8 mouse cellular contexts compared by ENCODE assay signal in the genomic region with DNA sequence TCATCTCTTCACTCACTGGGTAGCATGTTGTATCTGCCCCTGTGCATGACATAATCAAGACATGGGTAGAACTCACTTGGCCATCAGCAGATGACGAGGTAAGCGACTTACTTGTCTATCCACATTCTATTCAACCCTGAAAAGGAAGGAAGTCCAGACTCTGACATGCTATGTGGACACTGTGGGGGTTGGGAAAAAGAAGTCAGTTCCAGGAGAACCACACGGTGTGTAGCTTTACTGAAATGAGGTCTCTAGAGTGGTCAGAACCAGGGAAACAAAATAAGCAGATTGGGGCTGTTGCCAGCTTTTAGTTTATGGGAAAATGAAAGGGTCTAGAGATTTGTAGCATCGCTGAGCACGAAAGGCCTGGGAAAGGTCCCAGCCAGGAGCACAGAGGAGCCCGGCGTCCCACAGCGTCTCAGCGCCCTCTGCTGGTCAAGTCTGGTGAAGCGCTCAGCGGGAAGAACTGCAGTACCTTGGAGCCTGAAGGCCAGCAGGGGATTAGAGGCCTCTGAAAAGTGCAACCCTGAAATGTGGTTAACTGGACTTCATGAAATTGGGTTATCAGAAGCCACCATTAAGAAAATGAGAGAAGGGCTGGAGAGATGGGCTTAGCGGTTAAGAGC. TPM values are rescaled to one million over a fixed set of nuclear protein-coding genes. Genes with fewer than 3 reads are reported as not detected.
DNase-seq lines count a peak whose midpoint lies in the region; ATAC-seq and TF ChIP-seq lines count a peak whose summit lies in the region.

No protein-coding gene starts in this region.

- WGBS in embryonic facial prominence, embryonic 10.5 days, result 9% methylated on average over 12 of the region's 12 CpGs
- 9% methylated on average over 12 of the region's 12 CpGs for WGBS in limb, embryonic 11.5 days
- WGBS in midbrain, embryonic 13.5 days, result 7% methylated on average over 12 of the region's 12 CpGs
- 10% methylated on average over 12 of the region's 12 CpGs for WGBS in small intestine, adult 2 months

- DNase-seq in 3134 (ENCODE audit: extremely low read depth, insufficient read length, low spot score), result peak; percentile 75
- DNase-seq in adrenal gland, postnatal 10 days, result peak; percentile 96
- DNase-seq in embryonic facial prominence, embryonic 10.5 days (ENCODE audit: low spot score), result peak; percentile 91
- peak; percentile 96 for DNase-seq in heart, adult 11 months
- DNase-seq in kidney, adult 11 months, result peak; percentile 78
- DNase-seq in limb, embryonic 11.5 days (ENCODE audit: low spot score), result peak; percentile 98

- H3K27me3 ChIP-seq in embryonic facial prominence, embryonic 10.5 days (replicated peaks; ENCODE audit: low read depth, poor library complexity, severe bottlenecking), result no peaks in the 10 kb centered on the region
- no peaks in the 10 kb centered on the region for H3K27me3 ChIP-seq in limb, embryonic 11.5 days (ENCODE audit: control insufficient read depth, insufficient read depth, low read length)
- H3K27me3 ChIP-seq in midbrain, embryonic 13.5 days, result no peaks in the 10 kb centered on the region
- H3K27me3 ChIP-seq in small intestine, adult 2 months (ENCODE audit: control insufficient read depth, insufficient read depth, low read length), result no peaks in the 10 kb centered on the region

- H3K4me2 ChIP-seq in limb, embryonic 11.5 days (ENCODE audit: low read depth, severe bottlenecking), result no peak overlapping the region
- H3K4me2 ChIP-seq in midbrain, embryonic 13.5 days (replicated peaks), result no peak overlapping the region

- H3K27ac ChIP-seq in embryonic facial prominence, embryonic 10.5 days (replicated peaks), result no peak overlapping the region
- H3K27ac ChIP-seq in limb, embryonic 11.5 days (replicated peaks; ENCODE audit: low read depth, low read length), result no peak overlapping the region
- H3K27ac ChIP-seq in midbrain, embryonic 13.5 days, result no peak overlapping the region
- no peak overlapping the region for H3K27ac ChIP-seq in small intestine, adult 2 months (ENCODE audit: insufficient read depth, low read depth, low read length)

- peak; percentile 91 for TF ChIP-seq CTCF in small intestine, adult 2 months (IDR thresholded peaks at IDR 0.05; ENCODE audit: extremely low read depth, insufficient read length, insufficient replicate concordance, low read depth, low read length)

- ATAC-seq in limb, embryonic 11.5 days (ENCODE audit: insufficient number of reproducible peaks, low FRiP score, low TSS enrichment, low read depth), result peak; percentile 21; the same call in 1 of the 2 replicates
- peak; percentile 75 for ATAC-seq in midbrain, embryonic 13.5 days

- H3K9me3 ChIP-seq in embryonic facial prominence, embryonic 10.5 days, result no peaks in the 10 kb centered on the region
- H3K9me3 ChIP-seq in limb, embryonic 11.5 days (ENCODE audit: control insufficient read depth, low read length), result no peaks in the 10 kb centered on the region
- H3K9me3 ChIP-seq in midbrain, embryonic 13.5 days, result no peaks in the 10 kb centered on the region

- peaks cover 7% of the 10 kb centered on the region; the same call in 1 of the 2 replicates for H3K4me1 ChIP-seq in embryonic facial prominence, embryonic 10.5 days
- H3K4me1 ChIP-seq in limb, embryonic 11.5 days (ENCODE audit: control insufficient read depth, insufficient read depth, low read length), result no peaks in the 10 kb centered on the region
- H3K4me1 ChIP-seq in midbrain, embryonic 13.5 days (replicated peaks), result no peaks in the 10 kb centered on the region
- H3K4me1 ChIP-seq in small intestine, adult 2 months (ENCODE audit: control insufficient read depth, insufficient read depth, insufficient read length, low read length), result no peaks in the 10 kb centered on the region

- TF ChIP-seq POLR2A in small intestine, adult 2 months (IDR thresholded peaks at IDR 0.05; ENCODE audit: low read depth, low read length), result no peak

- no peaks in the 10 kb centered on the region for H3K36me3 ChIP-seq in embryonic facial prominence, embryonic 10.5 days (replicated peaks)
- no peaks in the 10 kb centered on the region for H3K36me3 ChIP-seq in limb, embryonic 11.5 days (ENCODE audit: control insufficient read depth, insufficient read depth, low read length)
- H3K36me3 ChIP-seq in midbrain, embryonic 13.5 days, result no peaks in the 10 kb centered on the region
- no peaks in the 10 kb centered on the region for H3K36me3 ChIP-seq in small intestine, adult 2 months (ENCODE audit: control insufficient read depth, insufficient read depth, low read length)

- no peak overlapping the region for H3K4me3 ChIP-seq in embryonic facial prominence, embryonic 10.5 days
- no peak overlapping the region for H3K4me3 ChIP-seq in limb, embryonic 11.5 days (ENCODE audit: low read depth, low read length)
- no peak overlapping the region for H3K4me3 ChIP-seq in midbrain, embryonic 13.5 days (replicated peaks)
- no peak overlapping the region for H3K4me3 ChIP-seq in small intestine, adult 2 months (ENCODE audit: low read depth, low read length)

- H3K9ac ChIP-seq in limb, embryonic 11.5 days (ENCODE audit: low read length), result no peak overlapping the region
- H3K9ac ChIP-seq in midbrain, embryonic 13.5 days (replicated peaks), result no peak overlapping the region

RNA-seq across cellular contexts. Expression of a gene that starts 14.2 kb away (rescaled TPM):
- total RNA-seq in adrenal gland, postnatal 10 days (2021), result 10 to 100 TPM; 77.3 to 79.6 TPM
- 26.6 and 28.0 TPM in 2 replicates for polyA plus RNA-seq in embryonic facial prominence, embryonic 10.5 days (2016; fragmentation: Nextera tagmentation; extraction: Ambion mirVana)
- 23.6 and 24.4 TPM in 2 replicates for polyA plus RNA-seq in limb, embryonic 11.5 days (2014; fragmentation: Nextera tagmentation; extraction: Ambion mirVana)
- 12.6 and 14.6 TPM in 2 replicates for polyA plus RNA-seq in midbrain, embryonic 13.5 days (2015; fragmentation: Nextera tagmentation; extraction: Ambion mirVana)
- 53.6 and 84.7 TPM in 2 replicates for polyA plus RNA-seq in small intestine, adult 2 months (2012; rRNA removed)

RNA-seq across cellular contexts. Expression of a gene that starts 25.3 kb away (rescaled TPM):
- total RNA-seq in adrenal gland, postnatal 10 days (2021), result 1 to 10 TPM; 4.1 to 8.3 TPM
- 2.7 and 2.8 TPM in 2 replicates for polyA plus RNA-seq in embryonic facial prominence, embryonic 10.5 days (2016; fragmentation: Nextera tagmentation; extraction: Ambion mirVana)
- 0.87 and 1.0 TPM in 2 replicates for polyA plus RNA-seq in limb, embryonic 11.5 days (2014; fragmentation: Nextera tagmentation; extraction: Ambion mirVana)
- 19.3 and 21.0 TPM in 2 replicates for polyA plus RNA-seq in midbrain, embryonic 13.5 days (2015; fragmentation: Nextera tagmentation; extraction: Ambion mirVana)
- polyA plus RNA-seq in small intestine, adult 2 months (2012; rRNA removed), result 18.4 and 19.5 TPM in 2 replicates

RNA-seq across cellular contexts. Expression of a gene that starts 42.8 kb away (rescaled TPM):
- 10 to 100 TPM; 52.5 to 58.9 TPM for total RNA-seq in adrenal gland, postnatal 10 days (2021)
- polyA plus RNA-seq in embryonic facial prominence, embryonic 10.5 days (2016; fragmentation: Nextera tagmentation; extraction: Ambion mirVana), result 31.6 and 35.0 TPM in 2 replicates
- polyA plus RNA-seq in limb, embryonic 11.5 days (2014; fragmentation: Nextera tagmentation; extraction: Ambion mirVana), result 32.9 and 34.2 TPM in 2 replicates
- polyA plus RNA-seq in midbrain, embryonic 13.5 days (2015; fragmentation: Nextera tagmentation; extraction: Ambion mirVana), result 14.9 and 18.9 TPM in 2 replicates
- polyA plus RNA-seq in small intestine, adult 2 months (2012; rRNA removed), result 107 and 237 TPM in 2 replicates
